Mouse (Mus musculus) small intestine, adult 2 months (tissue): ENCODE measurements around the gene Alms1.

Source experiments
- CTCF ChIP-seq: fragments of 200-500 bp; IDR thresholded peaks from 2 replicates; pipeline ENCODE4 v1.5.1; 2012; ENCODE audit warnings: low read depth, mild to moderate bottlenecking, control low read depth, inconsistent platforms, low read length, moderate library complexity, mixed read lengths; ENCODE audit not compliant: insufficient replicate concordance, insufficient read length; ENCODE audit errors: extremely low read depth
- POLR2A ChIP-seq: fragments of 200-500 bp; IDR thresholded peaks from 2 replicates; pipeline ENCODE4 v1.6.1; 2012; ENCODE audit warnings: low read depth, mild to moderate bottlenecking, control low read depth, inconsistent platforms, low read length, moderate library complexity

DNA sequence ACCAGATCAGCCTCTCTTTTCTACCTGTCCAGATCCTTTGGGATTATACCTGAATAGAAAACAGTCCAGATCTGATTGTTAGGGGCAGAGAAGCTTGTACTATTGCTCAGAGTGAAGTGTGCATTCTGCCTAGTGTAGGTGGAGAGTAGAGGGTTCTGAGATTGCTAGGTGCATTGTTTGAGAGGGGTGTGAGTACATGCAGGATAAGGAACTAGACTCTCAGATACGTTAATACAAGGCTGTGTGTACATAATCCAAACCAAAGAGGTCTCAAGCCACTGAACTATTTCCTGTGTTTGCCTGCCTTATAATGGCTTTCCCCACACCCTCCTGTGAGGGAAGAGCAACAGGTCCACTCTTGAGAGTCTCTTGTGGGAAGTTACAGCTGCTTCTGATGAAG is 12.0 kb downstream of the Alms1 start:
- no peak for TF ChIP-seq CTCF
- TF ChIP-seq POLR2A: no peak
